Mouse (Mus musculus): Measurements from ENCODE around the gene Itpripl2. TPM values are rescaled to one million over a fixed set of nuclear protein-coding genes. Genes with fewer than 3 reads are reported as not detected.

Itpripl2 gene
- polyA plus RNA-seq, 1 experiment from 2014 or later = 5.0 TPM

GRCm38 (mm10) chr7:118437101-118437802 lies 54.5 kb downstream of the Itpripl2 start:
- Histone ChIP-seq H3K4me1 (replicated peaks; ENCODE audit: insufficient read depth, low read length) (no peaks in the 10 kb centered on the region), H3K36me3 (ENCODE audit: insufficient read depth, low read length) (no peaks in the 10 kb centered on the region)
- peak; percentile 40 for DNase-seq (ENCODE audit: low spot score)

More at GRCm38 (mm10) chr7:118437101-118437802, 54.5 kb downstream of the Itpripl2 start:
- peak; percentile 78 for TF ChIP-seq CTCF (IDR thresholded peaks at IDR 0.05; ENCODE audit: low read depth)
- Histone ChIP-seq H3K4me2 (ENCODE audit: low read length) (no peak overlapping the region), H3K4me3 (replicated peaks; ENCODE audit: low read depth, low read length) (no peak overlapping the region), H3K9ac (ENCODE audit: low read depth, low read length) (no peak overlapping the region), H3K9me3 (replicated peaks; ENCODE audit: low read length) (no peaks in the 10 kb centered on the region), H3K27me3 (ENCODE audit: insufficient read depth, low read length) (no peaks in the 10 kb centered on the region), H3K27ac (no peak overlapping the region)
- ATAC-seq (replicated peaks; ENCODE audit: low FRiP score, low read depth) = no peak
- 58% methylated on average over 7 of the region's 7 CpGs for WGBS

Other genes with a start within 250 kb of the Itpripl2 start
- gene Smg1, start 248.3 kb downstream of the Itpripl2 start, polyA plus RNA-seq (2015; fragmentation: Nextera tagmentation; extraction: Ambion mirVana) = 10.7 and 11.3 TPM in 2 replicates
- gene Syt17, start 43.8 kb downstream of the Itpripl2 start, polyA plus RNA-seq (2015; fragmentation: Nextera tagmentation; extraction: Ambion mirVana) = 13.6 and 13.8 TPM in 2 replicates
- gene Coq7, start 41.4 kb upstream of the Itpripl2 start, polyA plus RNA-seq (2015; fragmentation: Nextera tagmentation; extraction: Ambion mirVana) = 165 and 168 TPM in 2 replicates
- 1.3 and 1.6 TPM in 2 replicates for gene Tmc7, start 92.8 kb upstream of the Itpripl2 start, polyA plus RNA-seq (2015; fragmentation: Nextera tagmentation; extraction: Ambion mirVana)
- 0.91 and 1.3 TPM in 2 replicates for gene Tmc5, start 105.3 kb upstream of the Itpripl2 start, polyA plus RNA-seq (2015; fragmentation: Nextera tagmentation; extraction: Ambion mirVana)
- gene Gde1, start 213.8 kb upstream of the Itpripl2 start, polyA plus RNA-seq (2015; fragmentation: Nextera tagmentation; extraction: Ambion mirVana) = 139 and 148 TPM in 2 replicates
- gene Ccp110, start 220.6 kb upstream of the Itpripl2 start, polyA plus RNA-seq (2015; fragmentation: Nextera tagmentation; extraction: Ambion mirVana) = 6.8 and 8.1 TPM in 2 replicates
- 59.0 and 63.9 TPM in 2 replicates for gene Vps35l, start 248.3 kb upstream of the Itpripl2 start, polyA plus RNA-seq (2015; fragmentation: Nextera tagmentation; extraction: Ambion mirVana)